Mouse (Mus musculus): ENCODE measurements around the gene Kalrn.

- TF ChIP-seq GATA1 (IDR thresholded peaks at IDR 0.05; ENCODE audit: borderline replicate concordance, low read length) = no peak
- TF ChIP-seq FLI1 (IDR thresholded peaks at IDR 0.05; ENCODE audit: low read length) = no peak
These were observed 629.2 kb downstream of the Kalrn start for GRCm38 (mm10) chr16:33944126-33944525.

All from megakaryocyte, embryonic 14.5 days (primary cell).